Mouse (Mus musculus) granulocyte monocyte progenitor cell, adult 5-6 weeks (primary cell): Measurements from ENCODE around the gene Tymp. TPM values are rescaled to one million over a fixed set of nuclear protein-coding genes. Genes with fewer than 3 reads are reported as not detected.

ENCODE experiments used
- ATAC-seq: replicated peaks from 2 replicates; pipeline ENCODE4 v1.8.0; 2016; ENCODE audit warnings: mild to moderate bottlenecking, moderate TSS enrichment, inconsistent platforms; ENCODE audit not compliant: poor library complexity, severe bottlenecking
- total RNA-seq, 2 experiments: library from RNA; stranded (forward) in 1 of 2; stranded (reverse) in 1 of 2; fragments of 200-712, 200-1000 nt in 1 of 2; fragments of >200 nt in 1 of 2; fragmentation: Nextera tagmentation in 1 of 2; gene quantifications; 2 replicates each; pipeline ENCODE4 v1.2.3; 2014 to 2017

Tymp gene
- total RNA-seq (2014; fragmentation: Nextera tagmentation) (not detected in 2 replicates), total RNA-seq (2017) (0.43 and 1.1 TPM in 2 replicates)

- ATAC-seq: no peak
Observed at GRCm38 (mm10) chr15:89376957-89377356, at the start of gene Tymp. Tymp (minus strand) TSS chr15:89377039.

GRCm38 (mm10) chr15:89425711-89426121 is 48.9 kb upstream of the Tymp start, which contains the start of gene Cpt1b:
Cpt1b (minus strand) TSS chr15:89425863.
- no peak for ATAC-seq

- no peak for ATAC-seq
Observed at GRCm38 (mm10) chr15:89424621-89425020, 47.8 kb upstream of the Tymp start.

- no peak for ATAC-seq
Observed at GRCm38 (mm10) chr15:89421938-89422337, 45.1 kb upstream of the Tymp start.

GRCm38 (mm10) chr15:89415282-89415681 is 38.4 kb upstream of the Tymp start:
- ATAC-seq: no peak

GRCm38 (mm10) chr15:89410118-89410517 is 33.3 kb upstream of the Tymp start, which contains the start of gene Syce3:
Syce3 (minus strand) TSS chr15:89410503.
- ATAC-seq: no peak

- ATAC-seq: no peak
Observed at GRCm38 (mm10) chr15:89406691-89407090, 29.9 kb upstream of the Tymp start.

GRCm38 (mm10) chr15:89404831-89405623 is 28.2 kb upstream of the Tymp start:
- no peak for ATAC-seq

GRCm38 (mm10) chr15:89402471-89402870 is 25.6 kb upstream of the Tymp start:
- ATAC-seq: no peak

DNA sequence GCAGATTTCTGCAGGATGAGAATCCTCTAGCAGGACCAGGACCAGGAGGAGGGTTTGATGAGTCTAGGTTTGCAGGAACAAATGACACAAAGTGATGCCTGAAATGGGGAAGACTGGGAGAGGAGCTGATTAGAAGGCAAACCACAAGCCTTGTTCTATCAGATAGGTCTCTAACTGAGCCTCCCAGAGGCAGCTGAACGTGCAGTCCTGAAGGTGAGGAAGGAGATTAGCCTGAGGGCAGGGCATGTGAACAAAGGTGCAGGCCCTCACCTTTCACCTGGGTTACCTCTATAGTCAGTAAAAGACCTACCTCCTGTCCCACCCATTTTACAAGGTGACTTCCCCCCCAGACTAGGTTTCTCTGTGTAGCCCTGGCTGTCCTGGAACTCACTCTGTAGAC is 22.9 kb upstream of the Tymp start:
- ATAC-seq: no peak

DNA sequence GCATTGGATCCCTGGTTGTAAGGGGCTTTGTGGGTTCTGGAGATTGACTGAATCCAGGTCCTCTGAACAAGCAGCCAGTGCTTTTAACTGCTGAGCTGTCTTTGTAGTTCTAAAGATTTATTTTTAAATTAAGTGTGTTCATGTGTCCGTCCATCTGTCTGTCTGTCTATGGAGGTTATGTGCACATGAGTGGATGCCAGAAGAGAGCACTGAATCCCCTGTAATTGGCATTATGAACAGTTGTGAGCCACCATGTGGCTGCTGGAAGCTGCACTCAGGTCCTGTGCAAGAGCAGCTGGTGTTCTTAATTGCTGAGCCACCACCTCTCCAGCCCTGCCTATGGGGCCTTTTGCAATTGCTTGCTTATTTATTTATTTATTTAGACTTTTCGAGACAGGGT is 21.3 kb upstream of the Tymp start:
- ATAC-seq: no peak

DNA sequence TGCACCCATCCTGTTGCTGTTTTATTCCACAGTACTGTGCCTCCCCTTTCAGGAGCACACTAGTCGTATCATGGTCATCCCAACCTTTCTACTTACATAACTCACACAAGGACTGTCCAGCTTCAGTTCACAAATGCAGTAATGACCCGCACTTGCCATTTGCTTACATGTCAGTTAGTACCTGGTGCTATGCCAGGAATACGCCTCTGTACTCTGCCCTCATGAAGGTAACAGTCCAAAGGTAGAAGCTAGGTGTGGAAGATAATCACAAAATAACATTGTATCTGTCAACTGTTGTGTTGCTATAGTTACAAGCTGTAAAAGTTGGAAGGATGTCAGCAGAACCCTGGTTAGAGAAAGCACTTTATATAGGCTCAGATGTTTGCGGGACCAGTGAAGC is 20.0 kb upstream of the Tymp start:
- ATAC-seq: no peak

DNA sequence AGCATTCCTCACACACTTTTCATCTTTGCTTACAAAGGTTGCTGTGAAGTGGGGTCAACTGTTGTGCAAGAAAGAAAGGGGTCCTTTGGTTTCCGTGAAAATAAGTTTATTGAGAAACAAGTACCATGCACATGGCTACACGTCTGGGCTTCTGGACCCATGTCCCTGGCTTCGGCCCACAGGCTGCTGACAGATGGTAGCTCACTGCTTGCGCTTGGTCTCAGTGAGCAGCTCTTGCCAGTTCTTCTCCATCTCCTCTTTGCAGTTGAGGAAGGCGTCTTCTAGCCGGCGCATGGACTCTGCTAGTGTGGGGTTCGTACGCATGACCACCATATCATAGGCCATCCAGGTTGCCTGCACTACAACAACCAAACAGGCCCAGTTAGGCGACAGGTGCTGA is 13.2 kb upstream of the Tymp start:
- ATAC-seq: no peak

GRCm38 (mm10) chr15:89387127-89387526 is 10.3 kb upstream of the Tymp start:
- ATAC-seq: no peak; the same call in 1 of the 2 replicates

GRCm38 (mm10) chr15:89384617-89385016 is 7.8 kb upstream of the Tymp start, which contains the start of gene Klhdc7b:
Klhdc7b (plus strand) TSS chr15:89384917.
- no peak for ATAC-seq

- peak; percentile 20; the same call in 1 of the 2 replicates for ATAC-seq
Observed at GRCm38 (mm10) chr15:89379429-89379828, 2.6 kb upstream of the Tymp start.

GRCm38 (mm10) chr15:89378831-89379401 is 2.1 kb upstream of the Tymp start, which contains the start of gene Odf3b:
Odf3b (minus strand) TSS chr15:89379282.
- ATAC-seq: peak; percentile 26

DNA sequence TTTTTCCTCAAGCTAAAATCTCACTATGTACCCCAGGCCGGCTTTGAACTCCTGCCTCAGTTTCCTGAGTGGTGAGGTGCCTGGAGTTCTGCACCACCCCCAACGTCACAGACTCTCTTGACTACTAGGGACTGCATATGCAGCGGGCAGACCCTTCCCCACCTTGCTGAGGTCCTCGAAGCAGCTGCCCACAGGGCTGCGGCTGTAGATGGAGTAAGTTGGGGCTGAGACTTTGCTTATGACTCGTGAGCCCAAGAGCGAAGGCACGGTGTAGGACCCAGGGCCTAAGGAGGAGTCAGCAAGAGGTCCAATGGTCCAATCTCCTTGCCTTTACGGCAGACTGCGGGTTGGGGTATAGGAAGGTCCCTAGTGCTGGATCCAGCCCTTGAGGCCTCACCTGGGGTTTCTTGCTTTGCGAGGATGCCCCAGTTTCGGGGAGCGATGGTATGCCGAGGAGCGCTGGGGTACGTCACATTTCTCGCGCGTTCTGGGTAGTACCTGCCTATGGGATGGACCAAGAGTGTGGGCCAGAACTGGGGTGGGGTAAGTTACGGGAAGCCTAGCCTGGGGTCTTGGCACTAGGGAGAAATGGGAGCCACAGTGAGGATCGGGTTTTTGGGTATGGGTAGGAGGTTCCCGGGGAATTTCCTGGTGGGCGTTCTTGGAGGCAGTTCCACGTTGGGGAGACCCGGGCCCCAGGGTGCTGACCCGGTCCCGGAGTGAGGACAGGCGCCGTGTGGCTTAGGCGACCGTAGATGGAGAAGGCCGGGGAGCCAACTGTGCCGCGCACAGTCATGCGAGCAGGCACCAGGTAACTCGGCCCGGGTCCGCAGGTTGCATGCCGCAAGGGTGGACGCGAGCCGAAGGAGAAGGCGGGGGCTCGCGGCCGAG is 1.3 kb upstream of the Tymp start:
- ATAC-seq: no peak

DNA sequence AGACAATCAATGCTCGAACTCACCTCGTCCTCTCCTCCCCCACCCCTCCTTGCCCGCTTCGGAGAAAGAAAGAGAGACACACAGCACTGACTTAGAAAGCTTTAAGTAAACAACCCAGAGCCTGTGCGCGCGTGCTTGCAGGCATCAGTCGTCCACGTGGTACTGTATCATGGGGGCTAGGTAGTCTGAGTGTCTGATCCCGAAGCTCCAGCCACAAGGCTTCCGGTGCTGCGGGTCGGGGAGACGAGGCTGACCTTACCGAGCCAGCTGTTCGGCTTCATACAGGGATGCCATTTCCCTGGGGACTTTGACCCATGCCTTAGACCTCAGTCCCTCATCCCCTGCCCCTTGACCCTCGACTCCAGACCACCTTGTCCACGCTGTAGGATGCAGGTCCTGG is 523 bp upstream of the Tymp start:
- ATAC-seq: no peak

DNA sequence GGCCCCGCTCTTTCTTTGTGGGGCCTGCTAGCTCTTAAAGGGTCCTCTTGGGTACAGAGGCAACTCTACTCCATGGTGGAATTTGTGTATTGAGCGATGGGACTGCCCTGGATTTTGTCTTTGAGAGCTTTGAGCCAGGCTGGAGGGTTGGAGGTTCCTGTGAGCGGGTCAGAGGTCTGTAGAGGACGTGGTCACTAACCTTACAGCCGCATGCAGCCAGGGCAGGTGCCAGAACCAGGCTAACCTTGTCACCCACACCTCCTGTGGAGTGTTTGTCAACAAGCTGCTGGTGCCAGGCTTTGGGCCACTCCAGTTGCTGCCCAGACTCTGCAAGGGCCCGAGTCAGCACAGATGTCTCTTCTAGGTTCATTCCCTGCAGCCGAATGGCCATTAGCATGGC is 799 bp downstream of the Tymp start:
- ATAC-seq: no peak
